Mouse (Mus musculus) kidney, postnatal 0 days (tissue): ENCODE data around the gene Tnr. TPM values are rescaled to one million over a fixed set of nuclear protein-coding genes. Genes with fewer than 3 reads are reported as not detected.
A peak's percentile ranks its signal among the peaks of the same experiment; 100 is the strongest.
"Not testable (repeated sequence)": the region's sequence is repeated elsewhere in the genome, so short reads cannot be mapped to it uniquely, and the experiment has no call there.

Source experiments
- ATAC-seq: fragments of 200-750 bp; cut with Nextera tagmentation; replicated peaks from 2 replicates; pipeline ENCODE4 v1.8.0; 2017; ENCODE audit warnings: low read depth, moderate number of reproducible peaks, moderate TSS enrichment, moderate library complexity; ENCODE audit not compliant: low FRiP score
- DNase-seq: peaks from one replicate; pipeline ENCODE4 v3.0.0-alpha.2; 2016; ENCODE audit warnings: low spot score
- H3K27ac ChIP-seq: fragments of 300-500 bp; sonication (generic); 2 replicates; pipeline ENCODE4 v1.5.1; 2014; ENCODE audit warnings: mild to moderate bottlenecking
- H3K27me3 ChIP-seq: fragments of 300-500 bp; sonication (generic); 2 replicates; pipeline ENCODE4 v1.6.1; 2014; ENCODE audit warnings: low read length, mixed read lengths; ENCODE audit not compliant: insufficient read depth
- H3K36me3 ChIP-seq: fragments of 300-500 bp; sonication (generic); 2 replicates; pipeline ENCODE4 v1.6.1; 2014; ENCODE audit warnings: low read length, mixed read lengths; ENCODE audit not compliant: insufficient read depth
- H3K4me1 ChIP-seq: fragments of 300-500 bp; sonication (generic); replicated peaks from 2 replicates; pipeline ENCODE4 v1.6.1; 2014; ENCODE audit warnings: antibody characterized with exemption, low read length, mixed read lengths; ENCODE audit not compliant: insufficient read depth
- H3K4me2 ChIP-seq: fragments of 300-500 bp; sonication (generic); 2 replicates; pipeline ENCODE4 v1.6.1; 2014; ENCODE audit warnings: mild to moderate bottlenecking, low read length, moderate library complexity, mixed read lengths
- H3K4me3 ChIP-seq: fragments of 300-500 bp; sonication (generic); replicated peaks from 2 replicates; pipeline ENCODE4 v1.5.1; 2014; ENCODE audit warnings: low read depth, low read length
- H3K9ac ChIP-seq: fragments of 300-500 bp; sonication (generic); 2 replicates; pipeline ENCODE4 v1.6.1; 2014; ENCODE audit warnings: low read depth, low read length
- H3K9me3 ChIP-seq: fragments of 300-500 bp; sonication (generic); replicated peaks from 2 replicates; pipeline ENCODE4 v1.6.1; 2016; ENCODE audit warnings: low read length, inconsistent platforms, mixed read lengths
- CTCF ChIP-seq: IDR thresholded peaks from 2 replicates; pipeline ENCODE4 v1.5.1; 2016; ENCODE audit warnings: antibody characterized with exemption, low read depth, mild to moderate bottlenecking, moderate library complexity
- WGBS: fragments of 180-500 bp; shearing (Covaris S2); extraction: QIAGEN DNeasy Blood & Tissue Kit; methylation state at CpG from one replicate; pipeline ENCODE4 v1.1.7; 2014; 5-methylcytosine and 5-hydroxymethylcytosine counted together
- polyA plus RNA-seq: library from polyadenylated mRNA; unstranded; fragments of >200 nt; fragmentation: Nextera tagmentation; extraction: Ambion mirVana; gene quantifications from 2 replicates; pipeline ENCODE4 v1.2.1, GENCODE M21; 2015

Gene Tnr
- polyA plus RNA-seq, 1 experiment from 2014 or later, result not detected

DNA sequence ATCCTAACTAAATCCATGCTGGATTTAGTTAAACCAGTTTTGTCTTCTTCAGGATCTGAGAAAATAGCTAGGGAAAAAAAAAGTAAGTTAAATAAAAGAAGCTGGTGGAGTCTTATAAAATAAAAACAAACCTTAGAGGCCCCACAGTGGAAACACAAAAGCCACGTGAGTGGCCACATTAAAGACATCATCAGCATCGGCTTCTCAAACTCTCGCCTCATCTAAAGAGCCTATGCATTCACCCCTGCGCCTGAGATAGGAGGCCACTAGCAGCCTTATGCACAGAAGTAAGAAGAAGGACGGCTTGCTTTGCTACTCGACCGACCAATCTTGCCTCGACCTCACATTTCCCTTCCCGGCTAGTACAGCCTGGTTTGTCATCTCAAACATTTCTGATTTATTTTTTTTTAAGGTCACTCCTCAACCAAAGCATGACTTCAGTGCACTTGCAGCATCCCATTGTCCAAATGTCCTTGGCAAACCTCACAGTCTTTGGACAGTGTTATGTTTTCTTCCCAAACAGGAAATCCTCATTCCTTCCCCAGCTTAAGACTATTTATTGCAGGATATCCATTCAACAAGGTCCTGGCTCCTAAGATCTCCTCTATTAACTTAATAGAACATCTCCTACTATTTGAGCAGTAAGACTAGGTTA, 405.2 kb downstream of the Tnr start:
- Histone ChIP-seq H3K4me2 (no peak overlapping the region), H3K9me3 (no peaks in the 10 kb centered on the region), H3K9ac (no peak overlapping the region), H3K27me3 (no peaks in the 10 kb centered on the region), H3K4me1 (no peaks in the 10 kb centered on the region), H3K4me3 (no peak overlapping the region), H3K27ac (no peak overlapping the region), H3K36me3 (no peaks in the 10 kb centered on the region)
- WGBS, result 54% methylated on average over 9 of the region's 9 CpGs
- DNase-seq (peak; percentile 52), ATAC-seq (no peak)
- TF ChIP-seq CTCF, result no peak

DNA sequence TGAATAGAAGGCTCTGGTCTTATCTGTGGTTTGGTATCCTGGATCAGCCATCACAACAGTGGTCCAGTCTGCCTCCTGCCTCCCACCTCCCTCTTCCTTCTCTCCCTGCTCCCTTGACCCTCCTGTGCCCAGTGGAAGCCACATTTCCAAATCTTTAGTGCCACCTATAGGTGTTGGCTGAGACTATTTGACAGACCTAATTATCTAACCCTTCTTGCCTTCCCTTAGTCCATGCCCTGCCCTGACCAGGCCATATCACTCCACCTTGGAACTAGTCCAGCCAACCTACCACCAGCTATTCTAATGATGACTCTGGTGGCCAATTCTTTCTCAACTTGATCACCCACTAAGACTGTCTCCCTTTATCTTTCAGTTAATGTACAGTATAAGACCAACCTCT, 408.5 kb downstream of the Tnr start:
- H3K27ac ChIP-seq, result no peak overlapping the region
- DNase-seq, result no peak
- H3K9me3 ChIP-seq, result no peaks in the 10 kb centered on the region
- no peak overlapping the region for H3K4me3 ChIP-seq
- H3K4me1 ChIP-seq, result no peaks in the 10 kb centered on the region
- no peaks in the 10 kb centered on the region for H3K36me3 ChIP-seq
- H3K27me3 ChIP-seq, result no peaks in the 10 kb centered on the region
- H3K9ac ChIP-seq, result no peak overlapping the region
- 0 out of 2 replicates have a peak, but pooled peaks have one; percentile 25 for ATAC-seq
- TF ChIP-seq CTCF, result peak; percentile 26; the same call in 1 of the 2 replicates
- no peak overlapping the region for H3K4me2 ChIP-seq

DNA sequence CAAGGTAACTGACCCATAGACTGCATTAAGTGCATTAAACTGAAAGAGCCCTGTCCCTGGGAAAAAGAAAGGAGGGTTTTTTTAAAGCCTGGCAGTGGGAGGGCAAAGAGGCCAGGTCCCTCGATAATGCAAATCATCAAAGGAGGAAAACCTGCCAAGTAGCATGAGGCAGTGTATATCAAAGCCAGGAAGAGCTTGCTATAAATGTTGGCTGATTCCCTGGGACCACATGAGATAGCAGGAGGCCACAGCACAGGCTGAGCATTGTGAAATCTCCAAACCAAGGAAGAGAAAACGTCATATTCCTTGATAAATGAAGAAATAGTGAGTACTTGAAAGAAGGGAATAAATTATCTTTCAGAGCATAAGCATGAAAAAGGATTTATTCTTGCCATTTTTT, 409.0 kb downstream of the Tnr start:
- H3K36me3 ChIP-seq, result no peaks in the 10 kb centered on the region
- no peaks in the 10 kb centered on the region for H3K27me3 ChIP-seq
- H3K4me3 ChIP-seq, result no peak overlapping the region
- TF ChIP-seq CTCF, result no peak
- H3K4me1 ChIP-seq, result no peaks in the 10 kb centered on the region
- no peak overlapping the region for H3K4me2 ChIP-seq
- DNase-seq, result no peak
- no peak for ATAC-seq
- no peak overlapping the region for H3K9ac ChIP-seq
- 24% methylated on average over 2 of the region's 2 CpGs for WGBS
- H3K27ac ChIP-seq, result no peak overlapping the region
- no peaks in the 10 kb centered on the region for H3K9me3 ChIP-seq

DNA sequence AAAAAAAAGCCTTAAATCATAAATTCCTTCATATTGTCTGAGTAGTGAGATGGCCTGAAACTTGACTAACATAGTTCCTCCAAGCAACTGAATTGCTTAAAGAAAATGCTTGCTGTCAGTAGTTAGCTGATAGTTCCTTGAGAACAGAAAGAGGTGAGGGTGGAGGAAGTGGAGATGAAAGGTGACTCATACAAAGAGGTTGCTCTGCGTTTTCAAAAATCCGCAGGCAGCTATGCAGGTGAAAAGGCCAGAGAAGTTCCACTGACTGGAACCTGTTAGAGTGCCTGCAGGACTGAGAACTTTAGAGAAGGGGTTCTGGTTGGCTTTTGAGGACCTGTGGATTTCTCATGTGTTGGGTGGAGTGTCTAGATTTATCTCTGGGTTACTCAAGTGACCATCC, 414.9 kb downstream of the Tnr start:
- Histone ChIP-seq H3K27ac (no peak overlapping the region), H3K9ac (no peak overlapping the region), H3K4me1 (no peaks in the 10 kb centered on the region), H3K4me3 (no peak overlapping the region), H3K9me3 (no peaks in the 10 kb centered on the region), H3K36me3 (no peaks in the 10 kb centered on the region), H3K4me2 (no peak overlapping the region), H3K27me3 (no peaks in the 10 kb centered on the region)
- WGBS, result 77% methylated on average over 2 of the region's 2 CpGs
- TF ChIP-seq CTCF, result no peak
- ATAC-seq, result no peak
- no peak for DNase-seq

DNA sequence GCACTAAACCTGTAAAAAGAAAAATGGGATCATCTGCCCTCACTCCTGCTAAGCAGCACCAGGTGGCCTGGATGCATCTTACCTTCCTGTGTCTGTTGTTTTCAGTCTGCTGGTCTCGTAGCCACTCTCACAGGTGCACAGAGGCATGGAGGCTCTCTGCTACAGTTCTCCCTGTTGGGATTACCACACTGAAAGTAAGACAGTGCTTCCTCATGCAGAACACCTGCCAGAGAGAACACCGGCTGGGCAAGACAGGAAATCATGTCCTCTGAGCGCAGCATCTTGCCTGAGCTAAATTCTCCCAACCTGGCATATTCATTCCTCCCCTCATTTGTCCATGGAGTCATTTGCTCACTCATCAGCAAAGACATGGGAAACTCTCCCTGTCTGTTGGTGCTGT, 415.8 kb downstream of the Tnr start:
- no peak overlapping the region for H3K27ac ChIP-seq
- H3K4me3 ChIP-seq, result no peak overlapping the region
- TF ChIP-seq CTCF, result no peak
- no peaks in the 10 kb centered on the region for H3K4me1 ChIP-seq
- ATAC-seq, result no peak
- H3K9ac ChIP-seq, result no peak overlapping the region
- no peak overlapping the region for H3K4me2 ChIP-seq
- H3K27me3 ChIP-seq, result no peaks in the 10 kb centered on the region
- WGBS, result 66% methylated on average over 3 of the region's 3 CpGs
- no peaks in the 10 kb centered on the region for H3K9me3 ChIP-seq
- no peak for DNase-seq
- no peaks in the 10 kb centered on the region for H3K36me3 ChIP-seq

DNA sequence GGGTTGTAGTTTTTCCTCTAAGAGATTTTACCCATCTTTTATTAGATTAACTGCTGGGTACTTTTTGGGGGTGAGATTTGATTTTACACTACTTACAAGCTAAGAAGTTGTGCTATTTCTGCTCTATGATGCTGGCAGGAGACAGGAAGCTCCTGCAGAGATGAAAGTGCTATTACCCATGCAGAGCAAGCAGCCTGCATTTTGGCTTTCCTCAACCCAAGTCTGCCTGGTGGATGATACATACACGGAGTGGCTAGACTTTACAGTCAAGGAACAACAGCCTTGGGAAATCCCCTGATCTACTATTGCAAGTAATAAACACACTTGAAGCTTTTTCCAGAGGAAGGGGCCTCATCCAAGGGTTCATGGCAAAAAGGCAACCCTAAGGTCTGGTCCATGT, 430.0 kb downstream of the Tnr start:
- Histone ChIP-seq H3K4me2 (no peak overlapping the region), H3K36me3 (no peaks in the 10 kb centered on the region), H3K27ac (no peak overlapping the region), H3K9me3 (no peaks in the 10 kb centered on the region), H3K4me1 (no peaks in the 10 kb centered on the region), H3K27me3 (no peaks in the 10 kb centered on the region), H3K9ac (no peak overlapping the region), H3K4me3 (no peak overlapping the region)
- WGBS, result 46% methylated on average over 1 of the region's 1 CpGs
- DNase-seq, result no peak
- no peak for TF ChIP-seq CTCF
- no peak for ATAC-seq

DNA sequence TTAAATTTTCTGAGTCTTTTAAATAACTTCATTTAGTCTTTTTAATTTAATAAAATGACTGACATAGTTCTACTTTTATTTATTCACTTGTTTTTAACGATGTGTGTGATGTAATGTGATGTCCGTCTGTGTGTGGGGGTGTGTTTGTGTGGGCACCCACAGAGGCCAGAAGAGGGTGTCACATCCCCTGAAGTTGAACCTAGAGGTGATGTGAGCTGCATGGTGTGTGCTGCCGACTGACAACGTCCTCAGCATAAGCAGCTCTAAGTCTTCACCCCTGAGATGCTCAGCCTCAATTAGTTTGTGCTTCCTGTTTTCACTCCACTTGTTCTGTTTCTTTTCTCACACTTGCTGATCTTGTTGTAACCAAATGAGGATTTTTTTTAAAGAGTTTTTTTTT, 439.8 kb downstream of the Tnr start:
- H3K36me3 ChIP-seq, result no peaks in the 10 kb centered on the region
- no peak overlapping the region for H3K9ac ChIP-seq
- H3K27ac ChIP-seq, result no peak overlapping the region
- H3K4me3 ChIP-seq, result no peak overlapping the region
- ATAC-seq (no peak), DNase-seq (no peak)
- 49% methylated on average over 4 of the region's 4 CpGs for WGBS
- no peak for TF ChIP-seq CTCF
- H3K27me3 ChIP-seq, result no peaks in the 10 kb centered on the region
- no peaks in the 10 kb centered on the region for H3K9me3 ChIP-seq
- no peak overlapping the region for H3K4me2 ChIP-seq
- H3K4me1 ChIP-seq, result no peaks in the 10 kb centered on the region

DNA sequence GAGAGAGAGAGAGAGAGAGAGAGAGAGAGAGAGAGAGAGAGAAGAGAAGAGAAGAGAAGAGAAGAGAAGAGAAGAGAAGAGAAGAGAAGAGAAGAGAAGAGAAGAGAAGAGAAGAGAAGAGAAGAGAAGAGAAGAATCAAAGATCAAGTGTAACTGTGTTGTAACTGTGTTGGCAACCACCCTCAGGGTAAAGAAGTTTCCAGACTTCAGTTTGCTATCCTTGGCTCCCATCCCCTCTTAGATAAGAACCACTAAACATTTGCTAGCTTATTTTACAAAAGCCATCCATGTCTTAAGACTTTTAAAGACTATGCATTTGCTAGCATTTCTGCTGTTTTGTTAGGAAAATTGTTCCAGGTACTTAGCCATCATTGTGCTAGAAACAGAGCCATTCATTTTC, 442.7 kb downstream of the Tnr start:
- H3K4me1 ChIP-seq, H3K36me3 ChIP-seq, H3K9ac ChIP-seq, DNase-seq, H3K27me3 ChIP-seq, H3K4me2 ChIP-seq, H3K4me3 ChIP-seq, ATAC-seq, H3K27ac ChIP-seq, H3K9me3 ChIP-seq: not testable (repeated sequence)
